Mouse (Mus musculus) limb, embryonic 10.5 days (tissue): ENCODE data around the gene Aebp1. TPM values are rescaled to one million over a fixed set of nuclear protein-coding genes. Genes with fewer than 3 reads are reported as not detected.

ENCODE experiments used
- DNase-seq: peaks from one replicate; pipeline ENCODE4 v3.0.0-alpha.2; 2017; ENCODE audit warnings: low spot score
- H3K27ac ChIP-seq: fragments of 300-500 bp; sonication (generic); 2 replicates; pipeline ENCODE4 v1.5.1; 2016; ENCODE audit warnings: mild to moderate bottlenecking
- H3K27me3 ChIP-seq: fragments of 300-500 bp; sonication (generic); 2 replicates; pipeline ENCODE4 v1.6.1; 2016; ENCODE audit warnings: low read depth, mild to moderate bottlenecking; ENCODE audit not compliant: poor library complexity, severe bottlenecking
- H3K36me3 ChIP-seq: fragments of 300-500 bp; sonication (generic); 2 replicates; pipeline ENCODE4 v1.6.1; 2016; ENCODE audit warnings: mild to moderate bottlenecking, moderate library complexity
- H3K4me1 ChIP-seq: fragments of 300-500 bp; sonication (generic); 2 replicates; pipeline ENCODE4 v1.6.1; 2016
- H3K4me3 ChIP-seq: fragments of 300-500 bp; sonication (generic); 2 replicates; pipeline ENCODE4 v1.5.1; 2016; ENCODE audit warnings: mild to moderate bottlenecking, moderate library complexity
- H3K9me3 ChIP-seq: fragments of 300-500 bp; sonication (generic); replicated peaks from 2 replicates; pipeline ENCODE4 v1.6.1; 2016; ENCODE audit warnings: mild to moderate bottlenecking
- WGBS: fragments of 180-500 bp; shearing (Covaris S2); methylation state at CpG from one replicate; pipeline ENCODE4 v1.1.7; 2016; 5-methylcytosine and 5-hydroxymethylcytosine counted together
- polyA plus RNA-seq: library from polyadenylated mRNA; unstranded; fragments of >200 nt; fragmentation: Nextera tagmentation; extraction: Ambion mirVana; gene quantifications from 2 replicates; pipeline ENCODE4 v1.2.1, GENCODE M21; 2016

Aebp1 gene
- 8.2 TPM in 2 replicates for polyA plus RNA-seq

- 2% methylated on average over 59 of the region's 59 CpGs for WGBS
- H3K9me3 ChIP-seq: no peaks in the 10 kb centered on the region
- peaks cover 52% of the 10 kb centered on the region for H3K27me3 ChIP-seq
- H3K4me3 ChIP-seq: peak within 1 kb of the TSS; percentile 53
- peaks cover 24% of the 10 kb centered on the region for H3K4me1 ChIP-seq
- H3K36me3 ChIP-seq: peaks cover 11% of the 10 kb centered on the region
- H3K27ac ChIP-seq: peak within 1 kb of the TSS; percentile 81
- peak; percentile 68 for DNase-seq
Observed at GRCm38 (mm10) chr11:5861678-5862393, at the start of gene Aebp1. Gene Aebp1, plus strand, starts transcription at chr11:5861947.

DNA sequence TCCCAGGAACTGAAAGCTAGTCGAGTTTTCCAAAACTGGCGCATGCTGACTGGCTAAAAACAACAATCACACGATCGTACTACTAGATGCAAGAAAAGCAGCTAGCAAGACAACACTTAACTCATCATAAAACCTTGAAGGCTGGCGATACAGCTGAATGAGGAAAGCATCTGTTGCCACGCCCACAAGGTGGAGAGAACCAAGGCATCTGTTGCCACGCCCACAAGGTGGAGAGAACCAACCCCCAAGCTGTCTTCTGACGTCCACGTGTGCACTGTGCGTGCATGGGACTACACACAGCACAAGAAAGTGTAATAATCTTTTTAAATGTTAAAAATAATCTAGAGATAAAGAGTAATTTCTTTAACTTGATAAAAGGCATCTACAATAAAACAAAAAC lies 48.4 kb upstream of the Aebp1 start:
- Histone ChIP-seq H3K4me3 (no peak overlapping the region), H3K36me3 (no peaks in the 10 kb centered on the region), H3K27ac (no peak overlapping the region), H3K27me3 (no peaks in the 10 kb centered on the region), H3K9me3 (no peaks in the 10 kb centered on the region), H3K4me1 (no peaks in the 10 kb centered on the region)
- WGBS: 80% methylated on average over 10 of the region's 10 CpGs
- no peak for DNase-seq

DNA sequence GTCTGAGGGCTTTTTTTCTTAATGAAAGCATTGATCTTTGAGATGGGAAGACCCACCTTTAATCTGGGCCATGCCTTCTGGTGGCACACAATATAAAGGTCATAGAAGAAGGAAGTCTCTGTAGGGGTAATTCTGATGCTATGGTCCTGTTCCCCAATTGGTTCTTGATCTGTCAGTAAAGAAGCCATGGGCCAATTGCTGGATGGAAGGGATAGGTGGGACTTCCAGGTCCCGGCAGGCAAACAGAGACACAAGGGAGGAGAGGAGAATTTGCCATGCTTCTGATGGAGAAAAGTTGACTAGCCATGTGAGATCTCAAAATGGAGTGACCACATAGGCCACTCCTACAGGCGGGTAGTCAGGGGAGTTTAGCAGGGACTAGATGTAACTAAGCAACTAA lies 42.5 kb upstream of the Aebp1 start:
- 83% methylated on average over 2 of the region's 2 CpGs for WGBS
- Histone ChIP-seq H3K27ac (no peak overlapping the region), H3K4me1 (no peaks in the 10 kb centered on the region), H3K36me3 (no peaks in the 10 kb centered on the region), H3K27me3 (no peaks in the 10 kb centered on the region), H3K4me3 (no peak overlapping the region), H3K9me3 (no peaks in the 10 kb centered on the region)
- no peak for DNase-seq

DNA sequence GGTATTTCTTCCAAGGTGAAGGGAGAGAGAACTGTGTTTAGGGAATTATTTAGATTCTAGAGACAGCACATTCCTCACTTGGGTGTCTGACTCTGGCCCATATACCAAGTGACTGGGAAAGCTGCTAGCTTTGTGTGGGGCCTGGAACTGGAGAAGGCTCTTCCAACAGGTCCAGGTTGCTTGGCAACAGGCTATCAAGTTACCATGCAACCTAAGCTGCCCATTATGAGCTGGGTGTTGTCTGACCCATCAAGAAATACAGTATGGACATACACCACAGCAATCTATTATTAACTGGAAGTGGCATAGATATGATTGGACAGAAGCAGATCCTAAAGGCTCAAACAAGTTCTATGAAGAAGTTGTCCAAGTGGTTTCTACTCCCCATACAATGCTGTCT lies 36.3 kb upstream of the Aebp1 start:
- Histone ChIP-seq H3K27ac (no peak overlapping the region), H3K36me3 (peaks cover 24% of the 10 kb centered on the region), H3K27me3 (no peaks in the 10 kb centered on the region), H3K9me3 (no peaks in the 10 kb centered on the region), H3K4me3 (no peak overlapping the region), H3K4me1 (0 out of 2 replicates have a peak, but pooled peaks cover 2% of the 10 kb centered on the region)
- no peak for DNase-seq

DNA sequence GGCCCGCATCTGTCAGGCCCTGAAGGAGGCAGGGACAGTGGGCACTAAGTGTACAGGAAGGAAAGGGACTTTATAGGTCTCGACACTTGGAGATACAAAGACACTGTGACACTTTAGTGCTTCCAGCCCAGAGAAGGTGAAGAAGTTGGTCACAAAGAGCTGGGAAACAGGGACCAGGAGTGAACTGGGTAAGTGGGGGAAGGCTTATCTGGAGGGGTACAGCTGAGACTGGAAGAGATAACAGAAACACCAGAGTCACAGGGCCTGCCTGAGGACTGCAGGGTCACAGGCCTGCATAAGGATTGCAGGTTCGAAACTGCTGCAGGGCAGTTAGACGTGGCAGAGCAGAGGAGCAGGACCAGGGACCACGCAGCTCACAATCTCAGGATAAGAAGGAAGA lies 33.8 kb upstream of the Aebp1 start:
- Histone ChIP-seq H3K27ac (no peak overlapping the region), H3K4me3 (no peak overlapping the region), H3K36me3 (peaks cover 47% of the 10 kb centered on the region), H3K9me3 (no peaks in the 10 kb centered on the region), H3K4me1 (0 out of 2 replicates have a peak, but pooled peaks cover 2% of the 10 kb centered on the region), H3K27me3 (no peaks in the 10 kb centered on the region)
- DNase-seq: no peak
- WGBS: 88% methylated on average over 5 of the region's 5 CpGs

DNA sequence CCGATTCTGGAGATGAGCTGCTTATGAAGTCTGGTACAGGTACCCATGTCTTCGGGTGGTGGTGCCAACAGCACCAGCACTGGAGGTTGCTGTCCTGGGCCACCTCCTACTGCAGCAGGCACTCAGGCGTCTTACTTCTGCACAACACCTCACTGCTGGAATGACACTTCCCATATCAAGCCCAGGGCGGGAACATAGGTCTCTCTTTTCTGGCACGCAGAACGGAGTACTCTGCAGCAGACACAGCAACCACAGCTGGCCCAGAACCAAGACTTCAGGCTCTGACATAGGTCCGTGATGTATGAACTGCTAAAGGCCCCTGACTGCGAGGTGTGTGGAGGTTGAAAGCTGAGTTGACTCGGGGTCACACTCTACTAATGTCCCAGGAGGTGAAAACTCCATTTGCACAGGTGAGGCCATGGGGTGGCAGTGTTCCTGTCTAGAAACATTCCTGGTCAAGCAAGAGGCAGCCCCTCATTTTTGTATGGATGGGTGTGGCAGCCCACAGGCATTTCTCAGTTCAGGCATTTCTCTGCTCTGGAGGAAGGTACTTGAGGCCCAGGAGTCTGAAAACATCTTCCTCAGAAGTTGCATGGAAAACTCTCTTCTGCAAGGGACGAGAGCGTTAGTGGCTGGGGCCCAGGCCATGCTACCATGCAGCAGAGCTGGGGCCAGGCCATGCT lies 33.1 kb upstream of the Aebp1 start:
- H3K9me3 ChIP-seq: no peaks in the 10 kb centered on the region
- no peak for DNase-seq
- no peak overlapping the region for H3K27ac ChIP-seq
- WGBS: 88% methylated on average over 11 of the region's 11 CpGs
- no peak overlapping the region for H3K4me3 ChIP-seq
- H3K36me3 ChIP-seq: peaks cover 48% of the 10 kb centered on the region
- no peaks in the 10 kb centered on the region for H3K27me3 ChIP-seq
- H3K4me1 ChIP-seq: 0 out of 2 replicates have a peak, but pooled peaks cover 2% of the 10 kb centered on the region

DNA sequence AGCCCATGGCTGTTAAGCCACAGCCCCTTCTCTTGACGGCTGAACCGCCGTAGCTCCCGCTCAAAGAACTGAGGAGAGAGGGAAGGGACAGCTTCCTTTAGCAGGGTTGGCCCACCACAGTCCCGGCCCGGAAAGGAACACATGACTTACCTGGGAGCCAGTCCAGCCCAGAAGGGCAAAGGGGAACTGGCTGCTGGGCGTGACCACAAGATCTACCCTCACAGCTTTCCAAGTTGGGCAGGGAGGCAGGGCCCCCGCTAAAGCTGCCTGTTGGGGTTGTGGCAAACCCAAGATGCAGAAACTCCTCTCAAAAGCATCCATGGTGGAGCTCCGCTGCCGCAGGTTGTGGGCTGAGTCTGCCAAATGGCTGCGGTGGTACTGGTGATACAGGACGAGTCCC lies 32.4 kb upstream of the Aebp1 start:
- Histone ChIP-seq H3K4me1 (0 out of 2 replicates have a peak, but pooled peaks cover 2% of the 10 kb centered on the region), H3K27me3 (no peaks in the 10 kb centered on the region), H3K9me3 (no peaks in the 10 kb centered on the region), H3K36me3 (peaks cover 54% of the 10 kb centered on the region), H3K27ac (no peak overlapping the region), H3K4me3 (no peak overlapping the region)
- 93% methylated on average over 12 of the region's 12 CpGs for WGBS
- DNase-seq: no peak

GRCm38 (mm10) chr11:5834506-5834905 lies 27.2 kb upstream of the Aebp1 start:
- no peak overlapping the region for H3K27ac ChIP-seq
- WGBS: 91% methylated on average over 9 of the region's 9 CpGs
- peaks cover 36% of the 10 kb centered on the region for H3K36me3 ChIP-seq

GRCm38 (mm10) chr11:5835057-5835456 lies 26.7 kb upstream of the Aebp1 start:
- H3K9me3 ChIP-seq: no peaks in the 10 kb centered on the region
- H3K27ac ChIP-seq: no peak overlapping the region
- no peak overlapping the region for H3K4me3 ChIP-seq
- no peak for DNase-seq
- H3K36me3 ChIP-seq: peaks cover 31% of the 10 kb centered on the region
- H3K27me3 ChIP-seq: no peaks in the 10 kb centered on the region
- H3K4me1 ChIP-seq: peaks cover 17% of the 10 kb centered on the region
- WGBS: 88% methylated on average over 7 of the region's 7 CpGs

More at GRCm38 (mm10) chr11:5834506-5834905, 27.2 kb upstream of the Aebp1 start:
- no peak overlapping the region for H3K4me3 ChIP-seq
- no peaks in the 10 kb centered on the region for H3K27me3 ChIP-seq
- H3K4me1 ChIP-seq: peaks cover 11% of the 10 kb centered on the region
- no peak for DNase-seq
- no peaks in the 10 kb centered on the region for H3K9me3 ChIP-seq

DNA sequence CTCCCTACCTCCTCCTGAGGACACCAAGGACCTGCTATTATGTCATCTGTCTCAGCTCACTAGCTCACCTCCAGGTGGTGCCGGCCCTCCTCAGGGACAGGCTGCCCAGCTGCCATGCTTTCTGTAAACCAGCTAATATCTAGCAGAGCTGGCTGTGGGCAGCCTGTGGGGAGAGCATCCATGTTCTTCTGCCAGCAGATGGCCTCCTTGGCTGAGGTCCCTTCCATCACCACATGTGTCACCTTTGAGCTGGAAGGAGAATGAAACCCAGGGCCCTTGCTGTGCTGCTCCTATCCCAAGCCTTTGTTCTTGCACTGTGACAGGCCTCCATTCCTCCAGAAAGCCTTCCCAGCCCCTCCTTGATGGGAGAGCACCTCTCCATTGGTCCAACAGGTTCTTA lies 25.6 kb upstream of the Aebp1 start:
- Histone ChIP-seq H3K4me1 (peaks cover 21% of the 10 kb centered on the region), H3K27me3 (no peaks in the 10 kb centered on the region), H3K36me3 (peaks cover 25% of the 10 kb centered on the region), H3K4me3 (no peak overlapping the region), H3K9me3 (no peaks in the 10 kb centered on the region), H3K27ac (no peak overlapping the region)
- WGBS: 45% methylated on average over 1 of the region's 1 CpGs
- DNase-seq: no peak

GRCm38 (mm10) chr11:5837251-5838246 lies 24.2 kb upstream of the Aebp1 start, which contains the start of gene Polm:
Gene Polm, minus strand, starts transcription at chr11:5838016.
- Histone ChIP-seq H3K4me3 (peak within 1 kb of the TSS; percentile 85), H3K36me3 (peaks cover 12% of the 10 kb centered on the region; the same call in 1 of the 2 replicates), H3K4me1 (peaks cover 21% of the 10 kb centered on the region), H3K27me3 (no peaks in the 10 kb centered on the region), H3K27ac (peak within 1 kb of the TSS; percentile 88), H3K9me3 (no peaks in the 10 kb centered on the region; the same call in 1 of the 2 replicates)
- WGBS: 1% methylated on average over 63 of the region's 63 CpGs
- DNase-seq: peak; percentile 90

DNA sequence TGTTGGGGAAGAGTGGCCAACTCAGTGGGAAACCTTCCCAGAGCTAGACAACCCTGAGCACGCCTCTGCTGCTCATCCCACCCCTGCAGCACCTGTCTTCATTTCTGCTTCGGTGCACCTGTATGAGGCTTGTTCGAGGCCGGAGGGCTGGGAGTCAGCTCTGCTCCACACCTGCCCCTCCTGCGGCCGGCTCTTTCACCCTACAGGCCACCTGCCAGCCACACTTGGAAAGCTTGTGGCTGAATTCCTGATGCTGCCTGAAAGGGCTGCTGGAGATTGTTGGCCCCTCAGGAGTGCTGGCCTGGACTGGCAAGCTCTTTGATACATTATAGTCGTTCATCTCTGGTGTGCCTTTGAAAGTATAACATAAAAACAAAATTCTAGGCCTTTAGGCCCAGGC lies 21.4 kb upstream of the Aebp1 start:
- no peaks in the 10 kb centered on the region; the same call in 1 of the 2 replicates for H3K9me3 ChIP-seq
- 0 out of 2 replicates have a peak overlapping the region, but pooled peaks have one; percentile 1 for H3K27ac ChIP-seq
- DNase-seq: no peak
- H3K4me3 ChIP-seq: no peak overlapping the region
- no peaks in the 10 kb centered on the region for H3K27me3 ChIP-seq
- WGBS: 84% methylated on average over 7 of the region's 7 CpGs
- H3K4me1 ChIP-seq: peaks cover 21% of the 10 kb centered on the region
- H3K36me3 ChIP-seq: no peaks in the 10 kb centered on the region
